Mouse (Mus musculus): ENCODE data around the gene Rmnd5b.
"Not testable (repeated sequence)": the region's sequence is repeated elsewhere in the genome, so short reads cannot be mapped to it uniquely, and the experiment has no call there.

Rmnd5b gene

DNA sequence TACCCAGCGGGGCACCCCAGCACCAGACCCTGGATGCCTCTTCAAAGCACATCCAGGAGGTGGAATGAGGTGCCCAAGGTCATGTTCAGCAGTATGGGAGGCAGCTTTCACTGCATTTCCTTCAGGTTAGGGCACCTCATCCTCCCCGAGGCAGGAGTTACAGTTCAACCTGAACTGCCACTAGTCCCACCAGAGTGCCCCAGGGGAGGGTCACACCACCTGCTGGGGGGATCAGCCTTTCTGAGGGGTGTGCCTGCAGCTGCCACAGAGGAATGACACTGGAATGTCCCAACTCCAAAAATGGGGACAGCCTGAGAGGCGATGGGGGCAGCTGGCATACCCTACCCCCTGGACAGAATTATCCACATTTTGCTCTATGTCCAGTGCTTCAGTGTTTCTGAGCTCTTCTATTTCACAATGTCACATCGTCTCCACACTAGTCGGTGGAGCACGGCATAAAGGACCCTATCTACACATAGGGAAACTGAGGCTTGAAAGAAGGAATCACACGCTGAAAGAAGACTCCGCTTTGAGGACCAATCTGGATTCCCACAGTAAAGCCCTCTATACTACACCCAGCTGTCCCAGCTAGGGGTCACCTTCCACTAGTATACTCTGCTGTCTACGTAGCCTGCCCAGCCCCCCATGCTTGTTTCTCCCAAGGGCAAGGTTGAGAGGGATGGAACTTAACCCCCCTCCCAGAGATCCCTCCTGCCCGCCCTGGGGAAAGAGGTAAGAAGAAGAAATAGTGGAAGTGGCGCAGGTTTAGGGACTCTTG lies 13.6 kb upstream of the Rmnd5b start:
- no peak for DNase-seq (ENCODE audit: low read depth, low spot score)

DNA sequence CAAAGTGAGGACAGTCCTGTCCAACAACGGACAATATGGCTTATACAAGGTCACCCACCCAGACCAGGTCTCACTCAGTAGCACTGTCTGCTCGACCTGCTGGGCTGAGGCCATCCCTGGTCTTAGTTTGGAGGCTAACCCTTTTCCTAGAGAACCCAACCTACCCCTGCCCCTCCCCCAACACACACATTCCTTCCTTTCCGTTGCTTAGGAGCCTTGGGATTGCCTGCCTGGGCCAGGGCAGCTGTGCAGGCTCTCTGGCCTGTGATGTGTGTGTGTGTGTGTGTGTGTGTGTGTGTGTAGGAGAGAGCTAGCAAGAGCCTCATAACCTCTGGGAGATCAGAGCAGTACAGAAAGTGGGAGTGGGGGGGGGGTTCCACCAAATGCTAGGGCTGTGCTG lies 12.9 kb upstream of the Rmnd5b start:
- DNase-seq (ENCODE audit: low read depth, low spot score) = no peak

DNA sequence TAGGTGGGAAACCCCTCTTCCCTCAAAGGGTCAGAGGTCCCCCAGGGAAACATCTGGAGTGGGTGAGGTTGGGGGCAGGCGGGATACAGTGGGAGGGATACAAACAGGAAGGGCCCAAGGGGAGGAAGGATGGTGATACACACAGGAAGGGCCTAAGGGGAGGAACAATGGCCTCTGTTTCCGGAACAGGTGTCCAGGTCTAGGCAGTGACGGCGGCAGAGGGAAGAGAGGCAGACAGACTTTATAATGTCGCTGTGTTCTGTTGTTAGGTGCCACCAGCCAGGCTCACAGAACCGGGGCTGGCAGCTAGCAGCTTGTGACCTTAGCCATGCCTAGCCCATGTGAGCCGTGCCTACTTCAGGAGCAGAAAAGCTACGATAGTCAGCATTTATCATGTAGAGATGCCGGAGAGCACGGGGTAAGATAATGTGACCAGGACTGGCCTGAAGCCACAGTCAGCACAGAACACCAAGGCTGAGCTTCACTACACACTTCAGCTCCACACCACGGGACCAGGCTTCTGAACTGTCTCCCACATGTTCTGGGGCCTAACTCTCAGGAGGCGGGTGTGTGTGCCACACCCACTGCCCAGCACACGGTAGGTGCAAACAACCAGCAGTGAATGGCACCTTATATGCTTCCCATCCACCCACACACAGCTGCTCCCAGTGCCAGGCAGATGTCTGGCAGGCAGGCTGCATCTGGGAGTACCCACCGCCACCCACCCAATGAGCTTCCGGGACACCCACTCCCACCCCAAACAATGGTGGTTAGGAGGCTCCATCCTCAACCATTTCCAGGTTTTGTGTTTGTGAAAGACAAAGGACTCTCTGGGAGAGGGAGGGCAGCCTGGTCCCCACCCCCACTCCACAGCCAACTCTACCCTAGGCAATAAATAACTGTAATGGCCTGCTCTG lies 11.3 kb upstream of the Rmnd5b start:
- DNase-seq (ENCODE audit: low read depth, low spot score) = no peak

DNA sequence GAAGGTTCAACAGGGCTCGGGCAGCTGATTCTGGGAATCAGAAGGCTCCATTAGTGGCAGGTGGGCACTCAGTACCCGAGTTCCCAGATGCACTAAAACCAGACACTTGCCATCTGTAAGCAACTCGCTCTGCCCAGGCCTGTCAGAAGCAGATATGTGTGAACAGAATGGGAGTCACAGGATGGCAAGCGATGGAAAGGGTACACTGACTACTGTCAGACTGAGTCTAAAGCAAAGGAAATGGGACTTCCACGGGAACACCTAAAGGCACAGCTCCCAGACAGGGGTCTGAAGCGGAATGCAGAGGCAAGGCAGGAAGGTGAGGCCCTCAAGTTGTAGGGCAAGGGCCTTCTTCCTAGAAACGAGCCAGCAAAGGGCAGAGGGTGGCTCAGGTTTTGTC lies 10.5 kb upstream of the Rmnd5b start:
- no peak for DNase-seq (ENCODE audit: low read depth, low spot score)

DNA sequence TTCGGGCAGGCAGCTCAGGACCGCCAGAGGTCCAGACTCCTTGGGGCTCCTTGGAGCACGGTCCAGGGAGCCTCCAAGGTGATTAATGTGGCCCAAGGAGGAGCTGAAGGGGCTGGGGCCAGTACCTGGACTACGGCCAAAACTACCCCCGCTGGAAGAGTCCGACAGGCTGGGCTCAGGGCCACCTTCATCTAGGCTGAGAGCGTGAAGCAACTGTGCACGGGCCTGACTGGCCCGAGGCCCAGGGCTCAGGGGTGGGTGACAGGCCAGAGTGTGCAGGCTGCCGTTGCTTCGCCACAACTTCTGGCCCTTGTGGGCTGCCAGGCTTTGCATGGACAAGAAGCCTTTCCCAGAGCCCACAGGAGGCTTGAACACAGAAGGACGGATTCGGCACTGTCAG lies 9.6 kb upstream of the Rmnd5b start:
- DNase-seq (ENCODE audit: low read depth, low spot score) = no peak

DNA sequence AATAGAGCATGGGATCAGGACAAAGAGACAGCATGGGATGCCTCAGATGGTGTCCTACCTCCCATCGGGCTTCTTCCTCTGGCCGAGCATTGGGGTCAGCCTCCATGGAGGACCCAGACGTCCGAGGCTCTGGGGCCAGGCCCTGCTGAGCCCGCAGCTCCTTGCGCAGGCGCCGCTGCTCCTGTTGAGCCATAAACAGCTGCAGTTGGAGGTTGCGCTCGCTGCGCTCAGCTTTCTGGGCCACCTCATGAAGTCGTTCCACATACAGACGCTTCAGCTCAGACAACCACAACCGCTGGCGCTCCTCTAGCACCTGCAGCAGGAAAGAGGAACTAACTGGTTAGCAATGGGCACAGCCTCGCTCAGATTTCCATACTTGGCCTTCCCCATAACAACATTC lies 8.5 kb upstream of the Rmnd5b start:
- DNase-seq (ENCODE audit: low read depth, low spot score) = peak; percentile 97

DNA sequence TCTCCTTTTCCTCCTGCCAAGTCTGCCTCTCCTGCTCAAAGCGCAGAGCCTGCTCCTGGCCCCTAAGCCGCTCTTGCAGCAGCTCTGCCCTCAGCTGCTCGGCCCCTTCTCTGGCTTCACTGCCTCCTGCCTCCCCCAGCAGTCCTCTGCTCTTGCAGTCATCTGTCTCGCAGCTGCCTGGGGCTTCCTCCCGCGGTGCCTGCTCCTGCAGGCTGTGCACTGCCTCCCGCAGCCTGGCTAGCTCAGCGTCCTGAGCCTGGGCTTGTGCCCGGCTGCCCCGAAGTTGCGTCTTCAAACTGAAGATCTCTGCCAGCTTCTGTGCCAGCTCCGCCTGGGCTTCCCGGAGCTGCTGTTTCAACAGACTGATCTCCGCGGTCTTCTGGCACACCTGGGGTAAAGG lies 8.1 kb upstream of the Rmnd5b start:
- peak; percentile 90 for DNase-seq (ENCODE audit: low read depth, low spot score)

DNA sequence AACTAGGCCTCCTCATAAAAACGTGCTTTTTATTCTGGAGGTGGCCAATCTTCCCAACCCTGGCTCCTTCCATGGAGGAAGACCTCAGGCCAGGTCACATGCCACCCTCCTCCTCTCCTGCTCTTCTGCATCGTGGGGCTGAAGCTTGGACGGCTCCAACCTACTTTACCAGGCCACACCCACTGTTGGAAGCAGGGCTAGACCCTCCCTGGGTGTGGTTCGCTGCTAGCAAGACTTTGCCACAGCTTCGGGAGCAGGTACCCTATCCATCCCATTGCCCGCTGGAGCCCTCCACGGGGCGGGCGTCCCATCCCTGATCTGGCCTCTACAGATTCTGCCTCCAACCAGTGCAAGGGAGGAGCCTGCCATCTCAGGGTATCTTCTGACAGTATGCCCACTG lies 7.5 kb upstream of the Rmnd5b start:
- DNase-seq (ENCODE audit: low read depth, low spot score) = no peak

DNA sequence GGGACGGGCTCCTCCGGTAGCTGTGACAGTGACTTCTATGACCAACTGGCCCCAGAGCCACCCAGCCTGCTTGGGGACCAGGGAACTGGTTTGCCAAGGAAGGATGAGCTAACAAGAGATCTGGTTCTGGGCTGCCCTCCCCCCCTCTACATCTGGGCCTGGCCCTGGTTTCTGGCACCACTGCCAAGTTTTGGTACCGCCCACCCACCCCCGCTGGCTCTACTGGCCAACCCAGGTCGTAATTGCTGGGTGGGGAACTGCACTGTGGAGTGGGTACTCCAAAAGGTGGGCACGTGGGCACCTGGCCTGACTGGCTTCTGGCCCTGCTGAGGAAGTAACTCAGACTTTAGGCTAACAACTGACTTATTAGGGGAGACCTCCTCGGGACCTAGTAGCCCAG lies 5.1 kb upstream of the Rmnd5b start:
- DNase-seq (ENCODE audit: low read depth, low spot score) = no peak

DNA sequence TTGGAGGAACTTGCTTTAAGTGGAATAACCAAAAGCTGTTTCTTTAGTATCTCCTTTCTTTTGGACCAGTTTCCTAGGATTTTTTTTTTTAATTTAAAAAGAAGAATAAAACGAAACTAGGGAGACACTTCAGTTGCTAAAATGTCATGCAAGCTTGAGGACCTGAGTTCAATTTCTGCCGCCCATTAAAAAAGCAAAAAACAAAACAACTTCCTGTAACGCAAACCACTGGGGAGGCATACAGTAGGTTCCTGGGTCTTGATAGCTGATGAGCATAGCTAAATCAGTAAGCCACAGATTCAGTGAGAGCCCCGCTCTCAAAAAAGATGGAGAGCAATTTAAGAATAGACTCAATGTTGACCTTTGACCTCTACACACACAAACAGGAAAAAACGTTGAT lies 2.8 kb upstream of the Rmnd5b start:
- DNase-seq (ENCODE audit: low read depth, low spot score) = no peak

DNA sequence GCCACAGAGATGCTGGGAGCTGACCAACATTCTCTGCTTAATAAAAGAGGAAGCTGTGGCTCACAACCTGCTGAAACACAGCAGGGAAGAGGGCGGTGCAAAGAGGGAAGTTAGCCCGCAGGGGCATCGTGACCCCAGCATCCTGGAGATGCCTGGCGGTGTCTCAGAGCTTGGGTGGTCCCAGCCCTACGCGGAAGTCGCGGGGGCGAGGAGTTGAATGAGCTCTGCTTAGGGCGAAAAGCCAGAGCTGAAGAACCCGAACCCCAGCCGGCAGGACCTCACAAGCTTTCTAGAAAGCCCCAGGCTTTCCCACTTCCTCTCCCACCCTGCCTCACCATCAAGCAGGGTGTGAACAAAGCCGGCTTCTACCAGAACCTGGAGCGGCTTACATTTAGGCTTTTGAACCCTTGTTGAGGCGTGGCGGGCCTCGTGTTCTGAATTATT lies 2.3 kb upstream of the Rmnd5b start:
- peak; percentile 89 for DNase-seq (ENCODE audit: low read depth, low spot score)

DNA sequence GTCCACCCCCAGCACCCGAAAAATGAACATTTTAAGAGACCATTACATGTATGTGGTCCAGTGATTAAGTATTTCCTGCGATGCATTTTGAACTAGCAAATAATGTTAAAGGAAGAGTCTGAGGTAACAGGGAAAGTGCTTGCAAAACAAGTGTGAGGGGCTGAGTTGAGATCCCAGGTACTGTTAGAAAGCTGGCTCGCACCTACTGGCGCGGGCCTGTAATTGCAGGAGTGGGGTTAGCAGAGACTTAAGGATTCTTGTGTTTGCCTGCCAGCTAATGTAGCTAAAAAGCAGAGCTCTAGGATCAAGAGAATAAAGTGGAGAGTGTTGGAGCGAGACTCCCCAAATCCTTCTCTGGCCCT lies 608 bp upstream of the Rmnd5b start:
- peak; percentile 89 for DNase-seq (ENCODE audit: low read depth, low spot score)

DNA sequence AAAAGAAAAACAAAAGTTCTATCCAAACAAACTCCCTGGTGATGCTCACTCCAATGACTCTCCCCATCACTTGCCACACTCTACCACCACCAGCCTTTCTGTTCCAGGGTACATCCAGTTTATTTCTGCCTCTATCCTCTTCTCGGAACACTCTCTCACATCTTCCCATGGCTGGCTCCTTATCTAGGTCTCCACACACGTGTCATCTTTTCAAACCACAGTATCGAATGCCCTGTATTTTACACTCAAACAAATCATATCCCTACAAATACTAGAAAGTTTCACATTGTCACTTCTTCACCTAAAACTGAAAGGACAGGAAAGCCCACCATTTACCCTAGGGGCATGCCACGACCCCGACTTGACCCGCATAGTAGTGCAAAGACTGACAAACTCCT lies 570 bp downstream of the Rmnd5b start:
- no peak for DNase-seq (ENCODE audit: low read depth, low spot score)

DNA sequence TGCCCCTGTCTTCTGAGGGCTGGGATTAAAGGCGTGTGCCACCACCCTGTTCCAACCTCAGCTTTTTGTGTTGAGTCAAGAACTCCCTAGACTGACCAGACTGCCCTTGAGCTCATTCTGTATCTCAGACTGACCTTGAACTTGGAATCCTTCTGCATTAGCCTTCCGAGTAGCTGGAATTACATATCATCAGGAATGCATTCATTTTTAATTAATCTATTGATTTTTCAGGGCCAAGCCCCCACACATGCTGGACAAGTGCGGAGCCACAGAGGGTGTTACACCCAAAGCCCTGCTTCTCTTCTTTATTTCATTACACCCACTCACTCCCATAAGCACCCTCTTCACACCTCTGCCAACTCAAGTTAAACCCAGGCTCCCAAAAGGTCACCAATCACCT lies 2.0 kb downstream of the Rmnd5b start:
- DNase-seq (ENCODE audit: low read depth, low spot score) = no peak

DNA sequence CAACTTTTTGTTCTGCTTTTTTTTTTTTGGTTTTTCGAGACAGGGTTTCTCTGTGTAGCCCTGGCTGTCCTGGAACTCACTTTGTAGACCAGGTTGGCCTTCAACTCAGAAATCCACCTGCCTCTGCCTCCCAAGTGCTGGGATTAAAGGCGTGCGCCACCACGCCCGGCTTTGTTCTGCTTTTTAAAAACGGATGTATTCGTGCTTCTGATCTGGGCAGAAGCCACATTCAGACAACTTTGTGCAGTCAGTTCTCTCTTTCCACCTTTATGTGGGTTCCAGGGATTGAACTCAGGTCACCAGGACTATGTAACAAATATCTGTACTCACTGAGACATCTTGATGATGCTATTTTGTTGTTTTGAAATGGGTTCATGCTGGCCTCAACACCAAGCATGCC lies 2.5 kb downstream of the Rmnd5b start:
- DNase-seq (ENCODE audit: low read depth, low spot score) = not testable (repeated sequence)

DNA sequence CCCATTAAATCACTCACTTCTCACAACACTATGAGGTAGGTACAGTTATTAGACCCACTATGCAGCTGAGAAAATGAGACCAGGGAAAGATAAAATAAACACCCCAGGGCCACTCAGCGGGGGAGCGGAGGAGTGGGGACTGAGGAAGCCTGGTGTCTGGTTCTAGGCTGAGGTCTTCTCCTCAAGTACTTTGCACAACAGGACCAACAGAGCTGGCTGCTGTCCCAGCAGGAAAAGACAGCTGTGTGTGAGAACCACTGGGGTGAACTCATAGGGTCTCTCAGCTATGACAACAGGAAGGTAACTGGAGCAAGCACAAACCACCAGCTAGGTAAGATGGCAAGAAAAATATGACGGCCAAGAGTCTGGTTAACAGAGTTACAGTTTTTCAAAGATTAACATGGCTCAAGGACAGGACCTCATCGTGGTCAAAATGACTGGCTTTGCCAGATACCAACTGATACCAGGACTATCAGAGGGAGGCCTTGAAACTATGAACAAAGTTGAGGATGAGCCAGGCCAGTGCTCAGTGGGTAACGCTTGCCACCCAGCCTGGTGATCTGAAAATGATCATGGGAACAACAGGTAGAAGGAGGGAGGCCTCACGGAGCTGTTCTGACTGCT lies 3.5 kb downstream of the Rmnd5b start:
- no peak for DNase-seq (ENCODE audit: low read depth, low spot score)

DNA sequence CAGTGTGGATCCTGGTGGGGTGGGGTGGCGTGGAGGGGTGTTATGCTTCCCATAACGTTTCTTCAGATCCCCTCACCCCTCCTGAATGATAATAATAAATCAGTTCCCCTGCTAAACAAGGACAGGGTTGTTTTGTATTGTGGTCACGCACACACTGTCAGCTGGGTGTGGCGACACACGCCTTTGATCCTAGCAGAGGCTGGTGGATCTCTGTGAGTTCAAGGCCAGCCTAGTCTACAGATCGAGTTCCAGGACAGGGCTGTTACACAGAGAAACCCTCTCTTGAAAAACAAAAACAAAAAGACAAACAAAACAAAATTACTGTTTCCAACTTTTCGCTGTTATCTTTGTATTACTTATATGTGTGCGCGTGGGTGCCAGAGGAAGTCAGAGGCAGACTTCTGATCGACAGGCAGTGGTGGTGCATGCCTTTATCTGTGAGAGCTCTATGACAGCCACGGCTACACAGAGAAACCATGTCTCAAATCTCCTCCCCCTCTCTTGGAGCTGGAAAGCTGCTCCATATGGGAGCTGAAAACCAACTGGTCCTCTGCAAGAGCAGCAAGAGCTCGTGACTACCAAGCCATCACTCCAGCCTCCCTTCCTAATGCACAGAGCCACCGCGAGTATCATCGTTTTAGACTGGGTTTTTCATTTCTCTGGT lies 5.9 kb downstream of the Rmnd5b start:
- DNase-seq (ENCODE audit: low read depth, low spot score) = no peak

DNA sequence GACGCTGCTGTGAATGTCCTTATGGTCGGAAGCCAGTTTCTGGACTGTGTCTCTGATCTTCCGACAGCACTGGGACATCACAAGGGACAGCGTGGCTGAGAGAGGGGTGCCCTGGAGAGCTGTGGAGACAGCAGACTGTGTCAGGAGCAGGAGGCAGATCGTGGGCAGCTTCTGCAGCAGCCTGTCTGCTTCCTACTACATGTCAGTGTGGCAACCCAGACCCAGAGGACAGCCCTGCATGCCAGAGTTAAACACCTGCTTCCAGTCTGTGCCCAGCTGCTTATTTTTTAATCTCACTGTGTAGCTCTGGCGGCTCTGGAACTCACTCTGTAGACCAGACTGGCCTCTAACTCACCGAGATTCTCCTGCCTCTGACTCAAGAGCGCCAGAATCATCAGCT lies 7.8 kb downstream of the Rmnd5b start:
- no peak for DNase-seq (ENCODE audit: low read depth, low spot score)

DNA sequence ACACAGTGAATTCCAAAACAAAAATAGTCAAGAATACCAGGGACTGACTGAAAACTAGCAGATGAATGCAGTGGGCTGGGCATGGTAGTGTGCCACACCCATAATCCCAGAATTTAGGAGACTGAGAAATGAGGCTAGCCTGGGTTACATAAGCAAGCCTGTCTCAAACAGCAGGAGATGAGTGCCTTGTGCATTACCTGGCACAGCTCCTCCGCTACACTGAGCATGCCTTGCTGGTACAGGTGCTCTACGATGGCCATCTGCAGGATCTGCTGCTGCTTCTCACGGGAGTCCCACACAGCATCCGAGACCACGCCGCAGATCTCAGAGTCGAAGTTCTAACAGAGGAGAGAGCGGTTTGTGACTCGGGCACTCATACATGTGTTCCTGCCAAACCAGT lies 8.3 kb downstream of the Rmnd5b start:
- DNase-seq (ENCODE audit: low read depth, low spot score) = no peak

DNA sequence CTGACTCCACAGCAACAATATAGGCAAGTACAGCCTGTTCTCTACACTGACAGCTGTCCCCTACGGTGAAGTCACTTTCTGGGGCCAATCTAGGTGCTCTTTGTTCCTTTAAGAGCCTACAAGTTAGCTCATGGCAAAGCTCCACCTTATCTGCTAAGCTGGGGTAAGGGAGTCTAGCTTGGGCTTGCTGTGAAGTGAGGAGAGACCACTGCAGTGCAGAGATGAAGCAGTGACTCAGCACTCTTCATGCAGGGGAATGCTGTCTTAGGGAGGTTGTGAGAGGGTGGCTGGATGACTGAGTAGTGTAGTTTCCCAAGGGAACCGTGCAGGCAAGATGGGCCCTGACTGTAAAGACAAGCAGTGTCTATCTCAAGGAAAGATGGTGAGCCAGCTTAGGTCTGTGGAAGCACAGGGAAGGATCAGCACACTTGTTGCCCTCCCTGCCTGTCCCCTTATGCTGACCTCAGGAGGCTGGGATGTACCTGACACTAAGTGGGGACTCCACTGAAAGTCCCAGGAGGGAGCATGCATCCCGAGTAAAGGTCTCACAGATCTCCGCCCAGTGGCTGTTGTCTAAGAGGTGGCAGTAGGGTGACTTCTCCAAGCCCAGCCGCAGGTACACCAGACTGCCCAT lies 10.4 kb downstream of the Rmnd5b start:
- DNase-seq (ENCODE audit: low read depth, low spot score) = no peak

DNA sequence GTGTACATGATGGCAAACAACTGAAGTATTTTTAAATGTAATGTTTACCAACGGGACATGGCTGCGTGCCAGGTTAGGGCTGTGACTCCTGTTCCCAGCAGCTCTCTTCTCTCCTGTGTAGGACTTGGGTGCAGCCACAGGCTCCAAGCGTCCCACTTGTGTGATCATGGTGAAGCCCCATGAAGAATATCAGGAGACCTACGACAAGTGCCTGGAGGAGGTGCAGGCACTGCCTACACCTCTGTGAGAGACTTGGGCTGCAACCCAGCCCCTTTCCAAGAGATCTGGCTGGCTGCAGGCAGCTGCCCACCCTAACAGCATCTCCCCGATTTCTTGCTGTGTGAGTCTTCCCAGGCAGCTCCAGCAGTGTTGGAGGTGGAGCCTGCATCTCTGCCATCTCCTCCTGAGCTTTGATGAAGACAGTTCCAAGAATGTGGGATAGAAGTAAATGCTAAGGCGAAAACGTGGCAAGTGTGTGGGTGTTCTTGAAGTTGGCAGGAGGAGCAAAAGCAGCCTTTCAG lies 12.7 kb downstream of the Rmnd5b start:
- no peak for DNase-seq (ENCODE audit: low read depth, low spot score)
